Mouse (Mus musculus): ENCODE measurements around the gene Acbd4. TPM values are rescaled to one million over a fixed set of nuclear protein-coding genes. Genes with fewer than 3 reads are reported as not detected.

The Acbd4 gene
- polyA plus RNA-seq, 1 experiment from 2014 or later: 17.4 TPM

DNA sequence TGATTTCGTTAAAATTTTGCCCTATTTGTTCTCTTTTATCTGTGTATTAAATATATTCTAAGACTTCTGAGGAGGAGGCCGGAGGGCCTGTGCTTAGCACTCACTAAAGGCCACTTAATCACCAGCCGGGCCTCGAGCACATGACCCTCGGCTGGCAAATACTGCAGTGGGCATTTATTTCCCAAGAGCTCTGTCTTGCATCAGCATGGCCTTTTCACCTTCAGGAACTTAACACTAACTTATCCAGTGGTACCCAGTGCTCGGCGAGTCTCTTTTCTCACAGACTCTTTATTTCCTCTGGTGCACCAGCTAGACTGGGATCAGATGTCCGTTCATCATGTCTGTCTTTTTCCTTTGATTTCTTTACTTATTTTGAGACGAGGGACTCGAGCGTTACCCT lies 59.3 kb downstream of the Acbd4 start:
- Histone ChIP-seq H3K4me3 (replicated peaks) (no peak overlapping the region), H3K9me3 (no peaks in the 10 kb centered on the region), H3K9ac (no peak overlapping the region), H3K4me1 (replicated peaks) (peaks cover 14% of the 10 kb centered on the region), H3K36me3 (no peaks in the 10 kb centered on the region), H3K4me2 (replicated peaks) (no peak overlapping the region), H3K27ac (no peak overlapping the region), H3K27me3 (replicated peaks) (no peaks in the 10 kb centered on the region)
- 87% methylated on average over 11 of the region's 11 CpGs for WGBS
- no peak for ATAC-seq

DNA sequence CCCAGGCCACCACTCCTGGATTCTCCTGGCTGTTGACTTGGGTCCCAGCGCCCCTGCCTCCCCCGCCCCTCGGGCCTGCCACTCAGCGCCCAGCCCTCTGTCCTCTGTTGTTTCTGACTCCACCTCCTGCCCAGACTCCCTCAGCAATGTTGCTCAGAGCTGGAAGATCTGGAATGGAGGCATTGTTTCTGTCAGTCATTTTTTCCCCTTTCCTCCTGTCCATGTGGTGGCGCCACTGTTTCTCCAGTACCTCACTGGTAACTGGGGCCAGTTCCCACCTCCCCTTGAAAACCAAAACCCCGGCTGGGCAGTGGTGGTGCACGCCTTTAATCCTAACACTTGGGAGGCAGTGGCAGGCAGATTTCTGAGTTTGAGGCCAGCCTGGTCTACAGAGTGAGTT lies 60.0 kb downstream of the Acbd4 start:
- Histone ChIP-seq H3K36me3 (no peaks in the 10 kb centered on the region), H3K27ac (no peak overlapping the region), H3K4me1 (replicated peaks) (peaks cover 14% of the 10 kb centered on the region), H3K9ac (no peak overlapping the region), H3K4me2 (replicated peaks) (no peak overlapping the region), H3K4me3 (replicated peaks) (no peak overlapping the region), H3K27me3 (replicated peaks) (no peaks in the 10 kb centered on the region), H3K9me3 (no peaks in the 10 kb centered on the region)
- 74% methylated on average over 7 of the region's 7 CpGs for WGBS
- no peak for ATAC-seq

Other genes with a start within 250 kb of the Acbd4 start
- 155 and 156 TPM in 2 replicates for gene Eftud2, start 220.7 kb upstream of the Acbd4 start, polyA plus RNA-seq (2015; fragmentation: Nextera tagmentation; extraction: Ambion mirVana)
- 0.45 and 0.78 TPM in 2 replicates for gene Ccdc103, start 220.5 kb upstream of the Acbd4 start, polyA plus RNA-seq (2015; fragmentation: Nextera tagmentation; extraction: Ambion mirVana)
- not detected in 2 replicates for gene Fam187a, start 216.5 kb upstream of the Acbd4 start, polyA plus RNA-seq (2015; fragmentation: Nextera tagmentation; extraction: Ambion mirVana)
- 0.20 and 0.36 TPM in 2 replicates for gene Gfap, start 200.8 kb upstream of the Acbd4 start, polyA plus RNA-seq (2015; fragmentation: Nextera tagmentation; extraction: Ambion mirVana)
- gene Kif18b, start 176.6 kb upstream of the Acbd4 start, polyA plus RNA-seq (2015; fragmentation: Nextera tagmentation; extraction: Ambion mirVana): 8.7 and 8.9 TPM in 2 replicates
- gene C1ql1, start 155.0 kb upstream of the Acbd4 start, polyA plus RNA-seq (2015; fragmentation: Nextera tagmentation; extraction: Ambion mirVana): 4.2 and 4.4 TPM in 2 replicates
- 60.0 and 66.6 TPM in 2 replicates for gene Nmt1, start 73.5 kb upstream of the Acbd4 start, polyA plus RNA-seq (2015; fragmentation: Nextera tagmentation; extraction: Ambion mirVana)
- gene Dcakd, start 73.3 kb upstream of the Acbd4 start, polyA plus RNA-seq (2015; fragmentation: Nextera tagmentation; extraction: Ambion mirVana): 101 and 105 TPM in 2 replicates
- 1.8 and 2.0 TPM in 2 replicates for gene Plcd3, start within 50 bp of the Acbd4 start, polyA plus RNA-seq (2015; fragmentation: Nextera tagmentation; extraction: Ambion mirVana)
- 4.1 and 4.7 TPM in 2 replicates for gene Hexim1, start 14.5 kb downstream of the Acbd4 start, polyA plus RNA-seq (2015; fragmentation: Nextera tagmentation; extraction: Ambion mirVana)
- 7.9 and 8.8 TPM in 2 replicates for gene Hexim2, start 30.7 kb downstream of the Acbd4 start, polyA plus RNA-seq (2015; fragmentation: Nextera tagmentation; extraction: Ambion mirVana)
- 2.0 and 2.2 TPM in 2 replicates for gene Fmnl1, start 69.4 kb downstream of the Acbd4 start, polyA plus RNA-seq (2015; fragmentation: Nextera tagmentation; extraction: Ambion mirVana)
- gene 1700023F06Rik, start 106.9 kb downstream of the Acbd4 start, polyA plus RNA-seq (2015; fragmentation: Nextera tagmentation; extraction: Ambion mirVana): 0.73 and 1.0 TPM in 2 replicates
- gene Spata32, start 116.8 kb downstream of the Acbd4 start, polyA plus RNA-seq (2015; fragmentation: Nextera tagmentation; extraction: Ambion mirVana): not detected in 2 replicates
- 2.9 and 3.6 TPM in 2 replicates for gene Map3k14, start 165.8 kb downstream of the Acbd4 start, polyA plus RNA-seq (2015; fragmentation: Nextera tagmentation; extraction: Ambion mirVana)

Data from intestine, embryonic 15.5 days (tissue).